Mouse (Mus musculus) kidney, embryonic 16.5 days (tissue): Measurements from ENCODE around the gene Olfm2. TPM values are rescaled to one million over a fixed set of nuclear protein-coding genes. Genes with fewer than 3 reads are reported as not detected.

Experiments
- ATAC-seq: fragments of 200-750 bp; cut with Nextera tagmentation; 2 replicates; pipeline ENCODE4 v1.8.0; 2017; ENCODE audit warnings: moderate TSS enrichment; ENCODE audit not compliant: low FRiP score, low TSS enrichment
- H3K27ac ChIP-seq: fragments of 300-500 bp; sonication (generic); 2 replicates; pipeline ENCODE4 v1.5.1; 2014; ENCODE audit warnings: low read length
- H3K27me3 ChIP-seq: fragments of 300-500 bp; sonication (generic); 2 replicates; pipeline ENCODE4 v1.6.1; 2014; ENCODE audit warnings: low read length, control low read depth, mixed read lengths; ENCODE audit not compliant: insufficient read depth
- H3K36me3 ChIP-seq: fragments of 300-500 bp; sonication (generic); 2 replicates; pipeline ENCODE4 v1.6.1; 2014; ENCODE audit warnings: low read length, control low read depth, mixed read lengths; ENCODE audit not compliant: insufficient read depth
- H3K4me1 ChIP-seq: fragments of 300-500 bp; sonication (generic); 2 replicates; pipeline ENCODE4 v1.6.1; 2014; ENCODE audit warnings: low read length, control low read depth, mixed read lengths; ENCODE audit not compliant: insufficient read depth
- H3K4me2 ChIP-seq: fragments of 300-500 bp; sonication (generic); replicated peaks from 2 replicates; pipeline ENCODE4 v1.6.1; 2014; ENCODE audit warnings: low read depth, low read length
- H3K4me3 ChIP-seq: fragments of 300-500 bp; sonication (generic); 2 replicates; pipeline ENCODE4 v1.5.1; 2014; ENCODE audit warnings: mild to moderate bottlenecking, low read length
- H3K9ac ChIP-seq: fragments of 300-500 bp; sonication (generic); replicated peaks from 2 replicates; pipeline ENCODE4 v1.6.1; 2014; ENCODE audit warnings: low read length
- H3K9me3 ChIP-seq: fragments of 300-500 bp; sonication (generic); 2 replicates; pipeline ENCODE4 v1.6.1; 2016; ENCODE audit warnings: low read length, control low read depth
- WGBS: fragments of 180-500 bp; shearing (Covaris S2); extraction: QIAGEN DNeasy Blood & Tissue Kit; methylation state at CpG from one replicate; pipeline ENCODE4 v1.1.7; 2014; 5-methylcytosine and 5-hydroxymethylcytosine counted together
- polyA plus RNA-seq: library from polyadenylated mRNA; unstranded; fragments of >200 nt; fragmentation: Nextera tagmentation; extraction: Ambion mirVana; gene quantifications from 2 replicates; pipeline ENCODE4 v1.2.1, GENCODE M21; 2015

Olfm2 gene
- 6.5 and 6.6 TPM in 2 replicates for polyA plus RNA-seq

- Histone ChIP-seq H3K36me3 (no peaks in the 10 kb centered on the region), H3K9me3 (no peaks in the 10 kb centered on the region), H3K27ac (no peak within 1 kb of the TSS), H3K27me3 (peaks cover 42% of the 10 kb centered on the region), H3K4me3 (peak within 1 kb of the TSS; percentile 52), H3K4me2 (peak within 1 kb of the TSS; percentile 87), H3K4me1 (peaks cover 13% of the 10 kb centered on the region), H3K9ac (peak within 1 kb of the TSS; percentile 60)
- ATAC-seq = peak; percentile 75
- 2% methylated on average over 26 of the region's 50 CpGs for WGBS
Measured at GRCm38 (mm10) chr9:20746017-20746660, at the start of gene Olfm2. TSS of gene Olfm2 (minus strand) at chr9:20746349.

- Histone ChIP-seq H3K27ac (peak overlapping the region; percentile 59), H3K4me1 (peaks cover 15% of the 10 kb centered on the region), H3K9me3 (peaks cover 3% of the 10 kb centered on the region; the same call in 1 of the 2 replicates), H3K27me3 (no peaks in the 10 kb centered on the region), H3K9ac (no peak overlapping the region; the same call in 1 of the 2 replicates), H3K36me3 (no peaks in the 10 kb centered on the region), H3K4me3 (no peak overlapping the region), H3K4me2 (no peak overlapping the region)
- 34% methylated on average over 7 of the region's 7 CpGs for WGBS
- peak; percentile 54; the same call in 1 of the 2 replicates for ATAC-seq
Measured at GRCm38 (mm10) chr9:20794108-20794806, 48.1 kb upstream of the Olfm2 start.

GRCm38 (mm10) chr9:20790345-20790744 is 44.2 kb upstream of the Olfm2 start:
- H3K9ac ChIP-seq = no peak overlapping the region
- peaks cover 15% of the 10 kb centered on the region for H3K4me1 ChIP-seq
- WGBS = 63% methylated on average over 3 of the region's 3 CpGs
- no peak overlapping the region for H3K4me2 ChIP-seq
- ATAC-seq = peak; percentile 68
- peaks cover 3% of the 10 kb centered on the region; the same call in 1 of the 2 replicates for H3K9me3 ChIP-seq
- no peaks in the 10 kb centered on the region for H3K27me3 ChIP-seq
- no peak overlapping the region for H3K4me3 ChIP-seq
- peak overlapping the region; percentile 5; the same call in 1 of the 2 replicates for H3K27ac ChIP-seq
- no peaks in the 10 kb centered on the region for H3K36me3 ChIP-seq

DNA sequence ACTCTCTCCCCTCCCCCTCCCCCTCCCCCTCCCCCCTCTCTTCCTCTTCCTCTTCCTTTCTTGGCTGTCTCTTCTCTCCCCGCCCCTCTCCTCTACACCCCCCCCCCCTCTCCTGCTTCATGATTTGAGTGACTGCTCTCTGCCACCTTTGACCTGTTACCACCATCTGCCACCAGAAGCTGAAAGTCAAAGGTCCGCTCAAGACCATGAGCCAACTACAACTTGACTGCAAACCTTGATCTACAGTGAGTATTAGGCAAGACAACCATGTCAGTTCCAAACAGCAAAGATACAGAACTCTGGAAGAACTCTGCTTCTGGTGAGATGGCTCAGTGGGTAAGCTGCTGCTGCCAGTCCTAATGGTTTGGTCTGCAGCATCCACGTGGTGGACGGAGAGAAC is 43.5 kb upstream of the Olfm2 start:
- no peaks in the 10 kb centered on the region for H3K27me3 ChIP-seq
- ATAC-seq = no peak
- H3K9ac ChIP-seq = no peak overlapping the region
- H3K4me2 ChIP-seq = no peak overlapping the region
- WGBS = 69% methylated on average over 3 of the region's 4 CpGs
- H3K4me1 ChIP-seq = peaks cover 15% of the 10 kb centered on the region
- peak overlapping the region; percentile 5; the same call in 1 of the 2 replicates for H3K27ac ChIP-seq
- no peaks in the 10 kb centered on the region for H3K9me3 ChIP-seq
- no peaks in the 10 kb centered on the region for H3K36me3 ChIP-seq
- H3K4me3 ChIP-seq = no peak overlapping the region

- Histone ChIP-seq H3K9me3 (no peaks in the 10 kb centered on the region), H3K4me1 (no peaks in the 10 kb centered on the region; the same call in 1 of the 2 replicates), H3K27me3 (no peaks in the 10 kb centered on the region), H3K36me3 (no peaks in the 10 kb centered on the region), H3K9ac (no peak overlapping the region), H3K4me3 (no peak overlapping the region), H3K27ac (no peak overlapping the region), H3K4me2 (no peak overlapping the region)
- 77% methylated on average over 8 of the region's 8 CpGs for WGBS
- ATAC-seq = no peak
Measured at GRCm38 (mm10) chr9:20787992-20788391, 41.8 kb upstream of the Olfm2 start.

GRCm38 (mm10) chr9:20785055-20785454 is 38.9 kb upstream of the Olfm2 start:
- no peak overlapping the region for H3K4me2 ChIP-seq
- no peak overlapping the region for H3K4me3 ChIP-seq
- 32% methylated on average over 6 of the region's 6 CpGs for WGBS
- H3K9me3 ChIP-seq = no peaks in the 10 kb centered on the region; the same call in 1 of the 2 replicates
- H3K36me3 ChIP-seq = no peaks in the 10 kb centered on the region
- no peak overlapping the region for H3K27ac ChIP-seq
- peak; percentile 81 for ATAC-seq
- no peak overlapping the region for H3K9ac ChIP-seq
- no peaks in the 10 kb centered on the region for H3K4me1 ChIP-seq
- no peaks in the 10 kb centered on the region for H3K27me3 ChIP-seq

GRCm38 (mm10) chr9:20781286-20781685 is 35.1 kb upstream of the Olfm2 start:
- H3K9me3 ChIP-seq = no peaks in the 10 kb centered on the region; the same call in 1 of the 2 replicates
- no peak overlapping the region for H3K4me2 ChIP-seq
- WGBS = 79% methylated on average over 3 of the region's 3 CpGs
- no peaks in the 10 kb centered on the region for H3K36me3 ChIP-seq
- H3K9ac ChIP-seq = no peak overlapping the region
- no peak overlapping the region for H3K4me3 ChIP-seq
- no peak for ATAC-seq
- H3K4me1 ChIP-seq = no peaks in the 10 kb centered on the region
- H3K27me3 ChIP-seq = no peaks in the 10 kb centered on the region
- H3K27ac ChIP-seq = no peak overlapping the region

DNA sequence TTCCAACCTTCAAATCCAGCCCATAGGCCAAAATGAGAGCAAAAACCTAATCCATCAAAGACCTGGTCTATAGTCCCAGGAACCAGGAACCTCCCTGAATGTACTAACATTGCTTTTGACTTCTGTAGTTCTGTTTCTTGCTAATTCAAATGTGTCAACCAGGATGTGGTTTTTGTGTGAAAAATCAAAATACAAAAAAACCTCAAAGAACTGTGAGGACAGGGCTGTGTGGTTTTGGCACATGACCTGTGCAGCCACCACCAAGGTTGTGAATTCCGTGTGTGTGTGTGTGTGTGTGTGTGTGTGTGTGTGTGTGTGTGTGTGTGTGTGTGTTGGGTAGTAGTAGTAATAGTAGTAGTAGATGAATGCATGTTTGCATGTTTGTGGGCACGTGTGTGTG is 19.1 kb upstream of the Olfm2 start:
- Histone ChIP-seq H3K4me2 (no peak overlapping the region), H3K4me3 (no peak overlapping the region), H3K27me3 (no peaks in the 10 kb centered on the region), H3K9ac (no peak overlapping the region), H3K9me3 (no peaks in the 10 kb centered on the region), H3K4me1 (no peaks in the 10 kb centered on the region), H3K36me3 (no peaks in the 10 kb centered on the region), H3K27ac (no peak overlapping the region)
- 71% methylated on average over 2 of the region's 2 CpGs for WGBS
- ATAC-seq = no peak

GRCm38 (mm10) chr9:20763099-20763498 is 16.9 kb upstream of the Olfm2 start:
- Histone ChIP-seq H3K4me3 (no peak overlapping the region), H3K36me3 (no peaks in the 10 kb centered on the region), H3K4me1 (no peaks in the 10 kb centered on the region), H3K27ac (no peak overlapping the region), H3K9me3 (no peaks in the 10 kb centered on the region), H3K4me2 (no peak overlapping the region), H3K9ac (no peak overlapping the region), H3K27me3 (no peaks in the 10 kb centered on the region)
- WGBS = 96% methylated on average over 1 of the region's 1 CpGs
- ATAC-seq = no peak
